Mouse (Mus musculus): ENCODE data around the gene Clpsl2. TPM values are rescaled to one million over a fixed set of nuclear protein-coding genes. Genes with fewer than 3 reads are reported as not detected.

Clpsl2 gene
- polyA plus RNA-seq, 1 experiment = not detected

- Histone ChIP-seq H3K4me3 (ENCODE audit: insufficient read depth, low read depth, low read length) (no peak overlapping the region), H3K4me1 (ENCODE audit: control insufficient read depth, insufficient read depth, low read length) (peaks cover 16% of the 10 kb centered on the region), H3K27ac (ENCODE audit: insufficient read depth, low read depth, low read length) (peak overlapping the region; percentile 10; the same call in 1 of the 2 replicates)
- TF ChIP-seq POLR2A (IDR thresholded peaks at IDR 0.05; ENCODE audit: insufficient read depth, low read depth, low read length) = no peak
- TF ChIP-seq CTCF (IDR thresholded peaks at IDR 0.05; ENCODE audit: insufficient read depth, low read depth, low read length) = no peak
- WGBS = 55% methylated on average over 9 of the region's 9 CpGs
These were observed 37.3 kb upstream of the Clpsl2 start for GRCm38 (mm10) chr17:28511616-28512541.

GRCm38 (mm10) chr17:28512696-28513095, 36.5 kb upstream of the Clpsl2 start:
- no peak for TF ChIP-seq POLR2A (IDR thresholded peaks at IDR 0.05; ENCODE audit: insufficient read depth, low read depth, low read length)
- Histone ChIP-seq H3K27ac (ENCODE audit: insufficient read depth, low read depth, low read length) (peak overlapping the region; percentile 10), H3K4me1 (ENCODE audit: control insufficient read depth, insufficient read depth, low read length) (peaks cover 20% of the 10 kb centered on the region), H3K4me3 (ENCODE audit: insufficient read depth, low read depth, low read length) (no peak overlapping the region)
- WGBS = 51% methylated on average over 6 of the region's 6 CpGs

GRCm38 (mm10) chr17:28513337-28513736, 35.9 kb upstream of the Clpsl2 start:
- Histone ChIP-seq H3K27ac (ENCODE audit: insufficient read depth, low read depth, low read length) (no peak overlapping the region), H3K4me3 (ENCODE audit: insufficient read depth, low read depth, low read length) (no peak overlapping the region), H3K4me1 (ENCODE audit: control insufficient read depth, insufficient read depth, low read length) (peaks cover 25% of the 10 kb centered on the region)
- TF ChIP-seq CTCF (IDR thresholded peaks at IDR 0.05; ENCODE audit: insufficient read depth, low read depth, low read length) = no peak
- no peak for TF ChIP-seq POLR2A (IDR thresholded peaks at IDR 0.05; ENCODE audit: insufficient read depth, low read depth, low read length)
- 74% methylated on average over 1 of the region's 1 CpGs for WGBS

- TF ChIP-seq POLR2A (IDR thresholded peaks at IDR 0.05; ENCODE audit: insufficient read depth, low read depth, low read length) (no peak), CTCF (IDR thresholded peaks at IDR 0.05; ENCODE audit: insufficient read depth, low read depth, low read length) (no peak)
- Histone ChIP-seq H3K27ac (ENCODE audit: insufficient read depth, low read depth, low read length) (no peak overlapping the region), H3K4me3 (ENCODE audit: insufficient read depth, low read depth, low read length) (no peak overlapping the region), H3K4me1 (ENCODE audit: control insufficient read depth, insufficient read depth, low read length) (peaks cover 30% of the 10 kb centered on the region)
- WGBS = 80% methylated on average over 7 of the region's 7 CpGs
These were observed 35.4 kb upstream of the Clpsl2 start for GRCm38 (mm10) chr17:28513844-28514243.

GRCm38 (mm10) chr17:28514555-28514954, 34.7 kb upstream of the Clpsl2 start:
- WGBS = 86% methylated on average over 5 of the region's 5 CpGs
- peaks cover 31% of the 10 kb centered on the region for H3K4me1 ChIP-seq (ENCODE audit: control insufficient read depth, insufficient read depth, low read length)
- H3K27ac ChIP-seq (ENCODE audit: insufficient read depth, low read depth, low read length) = no peak overlapping the region
- no peak overlapping the region for H3K4me3 ChIP-seq (ENCODE audit: insufficient read depth, low read depth, low read length)
- TF ChIP-seq POLR2A (IDR thresholded peaks at IDR 0.05; ENCODE audit: insufficient read depth, low read depth, low read length) (no peak), CTCF (IDR thresholded peaks at IDR 0.05; ENCODE audit: insufficient read depth, low read depth, low read length) (no peak)

GRCm38 (mm10) chr17:28515431-28516341, 33.5 kb upstream of the Clpsl2 start:
- H3K4me3 ChIP-seq (ENCODE audit: insufficient read depth, low read depth, low read length) = no peak overlapping the region
- H3K27ac ChIP-seq (ENCODE audit: insufficient read depth, low read depth, low read length) = no peak overlapping the region
- WGBS = 74% methylated on average over 10 of the region's 10 CpGs
- TF ChIP-seq CTCF (IDR thresholded peaks at IDR 0.05; ENCODE audit: insufficient read depth, low read depth, low read length) = no peak
- no peak for TF ChIP-seq POLR2A (IDR thresholded peaks at IDR 0.05; ENCODE audit: insufficient read depth, low read depth, low read length)
- peaks cover 29% of the 10 kb centered on the region for H3K4me1 ChIP-seq (ENCODE audit: control insufficient read depth, insufficient read depth, low read length)

GRCm38 (mm10) chr17:28516881-28517280, 32.3 kb upstream of the Clpsl2 start:
- H3K4me1 ChIP-seq (ENCODE audit: control insufficient read depth, insufficient read depth, low read length) = peaks cover 24% of the 10 kb centered on the region
- H3K27ac ChIP-seq (ENCODE audit: insufficient read depth, low read depth, low read length) = no peak overlapping the region
- WGBS = 88% methylated on average over 4 of the region's 4 CpGs

GRCm38 (mm10) chr17:28517441-28517955, 31.7 kb upstream of the Clpsl2 start, which contains the start of gene Fkbp5:
TSS of gene Fkbp5 (minus strand) at chr17:28517527.
- WGBS = 9% methylated on average over 16 of the region's 16 CpGs

More at GRCm38 (mm10) chr17:28516881-28517280, 32.3 kb upstream of the Clpsl2 start:
- TF ChIP-seq CTCF (IDR thresholded peaks at IDR 0.05; ENCODE audit: insufficient read depth, low read depth, low read length) (no peak), POLR2A (IDR thresholded peaks at IDR 0.05; ENCODE audit: insufficient read depth, low read depth, low read length) (no peak)
- H3K4me3 ChIP-seq (ENCODE audit: insufficient read depth, low read depth, low read length) = no peak overlapping the region

More at GRCm38 (mm10) chr17:28517441-28517955, 31.7 kb upstream of the Clpsl2 start, which contains the start of gene Fkbp5:
- Histone ChIP-seq H3K27ac (ENCODE audit: insufficient read depth, low read depth, low read length) (peak within 1 kb of the TSS; percentile 72), H3K4me1 (ENCODE audit: control insufficient read depth, insufficient read depth, low read length) (peaks cover 24% of the 10 kb centered on the region), H3K4me3 (ENCODE audit: insufficient read depth, low read depth, low read length) (peak within 1 kb of the TSS; percentile 54)
- TF ChIP-seq POLR2A (IDR thresholded peaks at IDR 0.05; ENCODE audit: insufficient read depth, low read depth, low read length) (no peak), CTCF (IDR thresholded peaks at IDR 0.05; ENCODE audit: insufficient read depth, low read depth, low read length) (no peak)
